Mouse (Mus musculus) bone marrow macrophage, adult 2 months (primary cell): ENCODE results near the gene Vipr1.

ENCODE experiments used
- CTCF ChIP-seq: IDR thresholded peaks from 2 replicates; pipeline ENCODE4 v1.5.1; 2012; ENCODE audit warnings: low read depth, mild to moderate bottlenecking, low read length, moderate library complexity
- POLR2A ChIP-seq: IDR thresholded peaks from 2 replicates; pipeline ENCODE4 v1.6.1; 2012; ENCODE audit warnings: mild to moderate bottlenecking, low read depth, low read length, borderline replicate concordance

DNA sequence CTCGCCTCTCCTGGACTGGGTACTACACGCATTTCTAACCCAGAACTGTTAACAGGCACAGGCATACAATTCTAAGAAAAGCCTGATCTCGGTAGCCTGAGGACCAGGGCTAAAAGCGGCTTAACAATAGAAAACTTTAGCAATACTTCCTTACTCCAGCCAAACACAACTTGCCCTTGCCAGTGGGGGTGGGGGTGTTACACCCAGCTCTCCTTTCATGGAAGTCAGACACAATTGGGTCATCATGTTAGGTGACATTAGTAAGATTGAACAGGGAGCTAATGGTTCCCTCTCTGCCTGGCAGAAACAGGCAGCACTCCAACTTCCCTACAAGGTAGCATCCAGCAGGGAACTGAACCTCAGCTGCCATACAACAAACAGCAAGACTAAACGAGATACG, 33.1 kb upstream of the Vipr1 start:
- TF ChIP-seq POLR2A (no peak), CTCF (no peak)
